Mouse (Mus musculus): Measurements from ENCODE around the gene Rbbp8nl.

DNA sequence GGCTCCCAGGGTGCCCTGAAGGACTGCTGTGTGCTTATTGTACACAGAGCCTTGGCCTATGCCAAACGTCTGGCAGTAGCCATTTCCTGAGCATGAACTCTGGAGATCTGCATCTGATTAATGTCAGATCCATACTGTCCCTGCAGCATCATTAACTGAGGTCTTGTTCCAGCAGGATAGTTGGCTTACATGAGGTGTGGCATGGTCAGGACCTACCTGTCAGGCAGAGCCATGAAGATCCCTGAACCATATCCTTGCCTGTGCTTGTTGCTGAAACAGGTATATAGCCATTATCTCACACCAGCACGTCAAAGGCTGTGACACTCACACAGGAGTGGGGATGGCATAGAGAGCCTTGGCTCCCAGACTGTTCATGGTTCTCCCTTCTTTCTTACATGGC is 21.7 kb downstream of the Rbbp8nl start:
- no peak for TF ChIP-seq CTCF (IDR thresholded peaks at IDR 0.05; ENCODE audit: control insufficient read depth, insufficient read depth, insufficient read length)
- TF ChIP-seq MAX (IDR thresholded peaks at IDR 0.05) = no peak
- no peak for TF ChIP-seq USF1 (IDR thresholded peaks at IDR 0.05; ENCODE audit: low read depth)
- TF ChIP-seq CEBPB (IDR thresholded peaks at IDR 0.05; ENCODE audit: low read depth) = no peak
